Mouse (Mus musculus) stomach, postnatal 0 days (tissue): ENCODE data around the gene Pygo2. TPM values are rescaled to one million over a fixed set of nuclear protein-coding genes. Genes with fewer than 3 reads are reported as not detected.
"Not testable (repeated sequence)": the region's sequence is repeated elsewhere in the genome, so short reads cannot be mapped to it uniquely, and the experiment has no call there.

Experiments
- ATAC-seq: fragments of 200-750 bp; cut with Nextera tagmentation; 2 replicates; pipeline ENCODE4 v1.8.0; 2017; ENCODE audit not compliant: low FRiP score, low TSS enrichment
- DNase-seq: peaks from one replicate; pipeline ENCODE4 v3.0.0-alpha.2; 2016; ENCODE audit warnings: low spot score
- H3K27ac ChIP-seq: fragments of 300-500 bp; sonication (generic); replicated peaks from 2 replicates; pipeline ENCODE4 v1.5.1; 2014; ENCODE audit warnings: mild to moderate bottlenecking, control low read depth
- H3K27me3 ChIP-seq: fragments of 300-500 bp; sonication (generic); 2 replicates; pipeline ENCODE4 v1.6.1; 2014; ENCODE audit warnings: low read length; ENCODE audit not compliant: control insufficient read depth, insufficient read depth
- H3K36me3 ChIP-seq: fragments of 300-500 bp; sonication (generic); 2 replicates; pipeline ENCODE4 v1.6.1; 2014; ENCODE audit warnings: low read length, mixed read lengths; ENCODE audit not compliant: control insufficient read depth, insufficient read depth
- H3K4me1 ChIP-seq: fragments of 300-500 bp; sonication (generic); replicated peaks from 2 replicates; pipeline ENCODE4 v1.6.1; 2014; ENCODE audit warnings: antibody characterized with exemption; ENCODE audit not compliant: control insufficient read depth, insufficient read depth
- H3K4me2 ChIP-seq: fragments of 300-500 bp; sonication (generic); replicated peaks from 2 replicates; pipeline ENCODE4 v1.6.1; 2014; ENCODE audit warnings: low read depth, mild to moderate bottlenecking, control low read depth, moderate library complexity
- H3K4me3 ChIP-seq: fragments of 300-500 bp; sonication (generic); 2 replicates; pipeline ENCODE4 v1.5.1; 2014; ENCODE audit warnings: low read depth, low read length, control low read depth
- H3K9ac ChIP-seq: fragments of 300-500 bp; sonication (generic); 2 replicates; pipeline ENCODE4 v1.6.1; 2014; ENCODE audit warnings: mild to moderate bottlenecking, low read length, control low read depth, mixed read lengths
- H3K9me3 ChIP-seq: fragments of 300-500 bp; sonication (generic); 2 replicates; pipeline ENCODE4 v1.6.1; 2016; ENCODE audit warnings: low read length; ENCODE audit not compliant: control insufficient read depth
- CTCF ChIP-seq: IDR thresholded peaks from 2 replicates; pipeline ENCODE4 v1.5.1; 2016; ENCODE audit warnings: antibody characterized with exemption, low read depth, mild to moderate bottlenecking, moderate library complexity
- EP300 ChIP-seq: optimal IDR thresholded peaks from 2 replicates; pipeline ENCODE3; 2016; ENCODE audit warnings: antibody characterized with exemption
- WGBS: fragments of 180-500 bp; shearing (Covaris S2); extraction: QIAGEN DNeasy Blood & Tissue Kit; methylation state at CpG from one replicate; pipeline ENCODE4 v1.1.7; 2014; 5-methylcytosine and 5-hydroxymethylcytosine counted together
- polyA plus RNA-seq: library from polyadenylated mRNA; unstranded; fragments of >200 nt; fragmentation: Nextera tagmentation; extraction: Ambion mirVana; gene quantifications from 2 replicates; pipeline ENCODE4 v1.2.1, GENCODE M21; 2015

Gene Pygo2
- polyA plus RNA-seq, 1 experiment from 2014 or later = 18.0 TPM

DNA sequence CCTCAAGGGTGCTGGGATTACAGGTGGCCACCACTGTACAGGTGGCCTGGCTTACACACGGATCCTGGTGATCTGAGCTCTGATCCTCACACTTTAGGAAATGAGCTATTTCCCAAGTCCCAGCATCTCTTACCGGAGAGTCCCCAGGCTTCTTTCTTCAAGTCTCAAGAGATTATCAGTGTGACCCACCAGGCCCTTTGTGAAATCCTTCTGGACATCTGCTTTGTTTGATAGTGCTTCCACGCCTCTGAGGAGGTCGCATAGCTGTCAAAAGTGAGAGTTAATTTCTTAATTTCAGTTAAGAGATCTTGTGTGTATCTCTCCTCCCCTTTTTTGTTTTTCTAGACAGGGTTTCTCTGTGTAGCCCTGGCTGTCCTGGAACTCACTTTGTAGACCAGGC is 4.1 kb upstream of the Pygo2 start:
- DNase-seq = no peak
- Histone ChIP-seq H3K27ac (no peak overlapping the region), H3K36me3 (peaks cover 14% of the 10 kb centered on the region), H3K9ac (no peak overlapping the region), H3K9me3 (no peaks in the 10 kb centered on the region), H3K4me1 (peaks cover 2% of the 10 kb centered on the region), H3K27me3 (no peaks in the 10 kb centered on the region), H3K4me2 (no peak overlapping the region), H3K4me3 (no peak overlapping the region)
- WGBS = 91% methylated on average over 4 of the region's 4 CpGs
- no peak for TF ChIP-seq EP300
- no peak for TF ChIP-seq CTCF
- ATAC-seq = no peak

DNA sequence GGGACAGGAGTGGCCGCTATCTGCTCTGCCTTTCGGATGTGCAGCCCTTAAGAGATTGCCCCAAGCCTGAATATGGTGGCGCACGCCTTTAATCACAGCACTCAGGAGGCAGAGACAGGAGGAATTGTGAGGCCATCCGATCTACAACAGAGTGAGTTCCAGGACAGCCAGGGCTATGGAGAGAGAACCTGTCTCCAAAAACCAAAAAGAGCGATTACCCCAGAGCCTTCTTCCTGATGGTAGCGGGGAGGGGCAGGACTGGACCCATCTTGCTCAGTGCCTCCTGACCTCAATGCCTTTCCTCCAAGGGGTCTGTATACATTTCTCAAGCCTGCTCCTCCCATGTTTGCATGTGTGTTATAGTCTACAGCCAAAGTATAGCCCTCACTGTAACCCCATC is 993 bp upstream of the Pygo2 start:
- H3K27me3 ChIP-seq, H3K4me3 ChIP-seq, H3K9me3 ChIP-seq, ATAC-seq, H3K4me1 ChIP-seq, H3K4me2 ChIP-seq, H3K27ac ChIP-seq, DNase-seq, H3K9ac ChIP-seq: not testable (repeated sequence)
- peaks cover 17% of the 10 kb centered on the region for H3K36me3 ChIP-seq
- WGBS = 86% methylated on average over 7 of the region's 7 CpGs

DNA sequence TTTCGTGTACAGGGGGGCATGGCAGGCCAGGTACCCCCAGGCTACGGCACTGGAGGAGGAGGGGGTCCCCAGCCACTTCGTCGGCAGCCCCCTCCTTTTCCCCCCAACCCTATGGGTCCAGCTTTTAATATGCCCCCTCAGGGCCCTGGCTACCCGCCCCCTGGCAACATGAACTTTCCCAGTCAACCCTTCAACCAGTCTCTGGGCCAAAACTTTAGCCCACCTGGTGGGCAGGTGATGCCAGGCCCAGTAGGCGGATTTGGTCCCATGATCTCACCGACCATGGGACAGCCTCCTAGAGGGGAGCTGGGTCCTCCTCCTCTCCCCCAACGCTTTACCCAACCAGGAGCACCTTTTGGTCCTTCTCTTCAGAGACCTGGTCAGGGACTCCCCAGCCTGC is 2.6 kb downstream of the Pygo2 start:
- H3K4me1 ChIP-seq = peaks cover 9% of the 10 kb centered on the region
- no peaks in the 10 kb centered on the region for H3K27me3 ChIP-seq
- H3K9ac ChIP-seq = no peak overlapping the region
- DNase-seq (no peak), ATAC-seq (no peak)
- no peaks in the 10 kb centered on the region for H3K9me3 ChIP-seq
- 97% methylated on average over 8 of the region's 8 CpGs for WGBS
- no peak overlapping the region for H3K27ac ChIP-seq
- peaks cover 5% of the 10 kb centered on the region; the same call in 1 of the 2 replicates for H3K36me3 ChIP-seq
- no peak overlapping the region for H3K4me2 ChIP-seq
- TF ChIP-seq EP300 = no peak
- TF ChIP-seq CTCF = no peak
- no peak overlapping the region for H3K4me3 ChIP-seq

DNA sequence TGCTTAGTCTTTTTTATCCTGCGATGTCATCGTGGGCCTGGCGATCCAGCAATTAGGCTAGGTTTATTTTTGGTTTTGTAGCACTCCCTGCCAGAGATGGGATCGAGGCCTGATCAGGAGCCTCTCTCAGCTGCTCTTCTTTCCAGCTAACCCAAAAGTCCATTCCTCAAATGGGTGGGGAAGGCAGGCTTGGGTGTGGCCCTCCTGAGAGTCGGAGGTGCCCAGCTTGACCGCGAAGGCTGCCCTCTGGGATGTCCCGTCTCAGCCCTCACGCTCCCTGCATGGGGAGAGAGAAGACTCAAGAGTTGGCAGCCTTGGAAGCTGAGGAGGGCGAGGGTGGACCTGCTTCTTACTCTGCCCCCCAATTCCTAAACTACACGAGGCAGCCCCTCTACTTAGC is 4.5 kb downstream of the Pygo2 start:
- Histone ChIP-seq H3K4me1 (peaks cover 9% of the 10 kb centered on the region), H3K36me3 (peaks cover 5% of the 10 kb centered on the region; the same call in 1 of the 2 replicates), H3K27me3 (no peaks in the 10 kb centered on the region), H3K27ac (no peak overlapping the region), H3K4me3 (no peak overlapping the region), H3K9me3 (no peaks in the 10 kb centered on the region), H3K9ac (no peak overlapping the region), H3K4me2 (no peak overlapping the region)
- TF ChIP-seq EP300 = no peak
- TF ChIP-seq CTCF = no peak
- WGBS = 73% methylated on average over 11 of the region's 11 CpGs
- DNase-seq (no peak), ATAC-seq (no peak)

DNA sequence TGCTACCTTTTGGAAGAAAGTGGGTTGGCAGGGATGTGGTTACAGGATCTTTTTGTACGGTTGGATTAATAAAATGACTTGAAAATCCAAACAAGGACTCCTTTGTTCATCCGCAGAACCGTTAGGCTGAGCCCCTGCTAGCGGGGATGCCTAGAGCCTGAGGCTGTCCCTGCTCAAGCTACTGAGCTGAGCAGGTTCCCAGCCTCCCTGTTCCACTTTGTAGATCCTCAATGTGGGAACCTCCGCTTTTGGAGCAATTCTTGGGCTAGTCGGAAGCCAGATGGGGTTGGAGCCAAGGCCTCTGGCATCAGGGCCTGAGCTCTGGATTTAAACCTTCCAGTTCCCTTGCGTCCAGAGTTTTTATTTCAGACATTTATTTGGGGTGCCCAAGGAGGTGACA is 5.0 kb downstream of the Pygo2 start:
- H3K36me3 ChIP-seq = peaks cover 5% of the 10 kb centered on the region; the same call in 1 of the 2 replicates
- WGBS = 61% methylated on average over 7 of the region's 7 CpGs
- H3K27me3 ChIP-seq = no peaks in the 10 kb centered on the region
- no peak for DNase-seq
- TF ChIP-seq CTCF (no peak), EP300 (no peak)
- ATAC-seq = no peak
- no peak overlapping the region for H3K4me2 ChIP-seq
- H3K4me1 ChIP-seq = peaks cover 9% of the 10 kb centered on the region
- H3K4me3 ChIP-seq = no peak overlapping the region
- no peak overlapping the region for H3K9ac ChIP-seq
- no peaks in the 10 kb centered on the region for H3K9me3 ChIP-seq
- H3K27ac ChIP-seq = no peak overlapping the region

DNA sequence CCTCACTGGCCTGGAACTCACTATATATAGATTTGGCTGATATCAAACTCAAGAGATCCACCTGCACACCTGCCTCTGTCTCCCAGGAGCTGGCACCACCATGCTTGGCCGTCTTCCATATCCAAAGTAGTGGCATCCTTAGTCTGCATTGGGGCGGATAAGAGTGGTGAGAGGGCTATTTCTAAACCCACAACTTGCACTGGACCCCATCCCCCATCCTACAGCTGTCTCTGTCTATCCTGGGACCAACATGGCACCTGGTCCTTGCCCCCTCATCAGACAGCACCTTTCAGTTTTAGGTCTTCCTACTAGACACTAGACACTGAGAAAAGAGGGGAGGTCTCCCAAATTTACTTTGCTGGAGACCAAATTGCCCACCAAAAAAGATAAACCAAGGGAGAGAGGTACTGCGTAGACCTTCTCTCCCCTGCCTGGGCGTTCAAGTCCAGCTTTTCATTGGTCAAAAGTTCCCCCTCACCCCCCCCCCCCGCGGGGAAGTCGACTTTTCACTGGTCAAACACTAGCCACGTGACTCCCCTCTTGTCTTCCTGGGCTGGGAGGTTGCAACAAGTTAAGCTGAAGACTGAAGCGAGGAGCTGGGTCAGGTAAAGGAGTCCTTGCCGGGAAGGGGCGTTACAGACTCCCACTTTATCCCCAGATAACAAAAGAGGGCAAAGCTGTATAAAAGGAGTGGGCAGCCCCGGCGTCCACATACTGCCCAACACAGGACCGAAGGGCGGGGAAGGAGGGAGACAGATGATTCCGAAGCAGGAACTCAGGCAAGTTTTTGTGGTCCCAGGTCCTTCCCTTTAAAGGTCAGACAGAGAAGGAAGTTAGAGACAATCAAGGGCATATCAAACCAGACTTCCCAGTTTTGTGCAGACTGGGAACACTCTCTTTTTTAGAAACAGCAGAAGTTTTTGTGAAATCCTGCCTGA is 6.4 kb downstream of the Pygo2 start, which contains the start of gene Pbxip1:
Pbxip1 (plus strand) TSS at position 531 of the 938 bp plus-strand sequence.
- H3K9ac ChIP-seq = peak within 1 kb of the TSS; percentile 59
- TF ChIP-seq EP300 = no peak
- TF ChIP-seq CTCF = no peak
- H3K4me2 ChIP-seq = peak within 1 kb of the TSS; percentile 67
- H3K4me1 ChIP-seq = peaks cover 5% of the 10 kb centered on the region
- peak within 1 kb of the TSS; percentile 66 for H3K27ac ChIP-seq
- H3K9me3 ChIP-seq = no peaks in the 10 kb centered on the region
- 6% methylated on average over 16 of the region's 16 CpGs for WGBS
- peaks cover 5% of the 10 kb centered on the region; the same call in 1 of the 2 replicates for H3K36me3 ChIP-seq
- ATAC-seq (peak; percentile 77), DNase-seq (peak; percentile 87)
- peak within 1 kb of the TSS; percentile 48 for H3K4me3 ChIP-seq
- no peaks in the 10 kb centered on the region for H3K27me3 ChIP-seq
